Mouse (Mus musculus) heart, postnatal 25 days (tissue): ENCODE measurements around the gene Atat1. TPM values are rescaled to one million over a fixed set of nuclear protein-coding genes. Genes with fewer than 3 reads are reported as not detected.

Experiments used
- DNase-seq: peaks from one replicate; pipeline ENCODE4 v3.0.0; 2022; ENCODE audit warnings: low spot score
- intact Hi-C: fragments of 180-260 bp; cut with DNase I; formaldehyde crosslinking; loops from one replicate; pipeline ENCODE4 v1.15.1; 2025
- microRNA-seq: library from miRNA; unstranded; fragments of <30 nt; microRNA quantifications from one replicate; pipeline ENCODE4 v1.2.0, GENCODE M21; 2022
- total RNA-seq, 2 experiments: library from RNA; stranded (reverse); gene quantifications; 2 replicates each; pipeline ENCODE4 v1.2.3; 2021

Gene Atat1
- total RNA-seq, 2 experiments from 2014 or later: 7.7 TPM

DNA sequence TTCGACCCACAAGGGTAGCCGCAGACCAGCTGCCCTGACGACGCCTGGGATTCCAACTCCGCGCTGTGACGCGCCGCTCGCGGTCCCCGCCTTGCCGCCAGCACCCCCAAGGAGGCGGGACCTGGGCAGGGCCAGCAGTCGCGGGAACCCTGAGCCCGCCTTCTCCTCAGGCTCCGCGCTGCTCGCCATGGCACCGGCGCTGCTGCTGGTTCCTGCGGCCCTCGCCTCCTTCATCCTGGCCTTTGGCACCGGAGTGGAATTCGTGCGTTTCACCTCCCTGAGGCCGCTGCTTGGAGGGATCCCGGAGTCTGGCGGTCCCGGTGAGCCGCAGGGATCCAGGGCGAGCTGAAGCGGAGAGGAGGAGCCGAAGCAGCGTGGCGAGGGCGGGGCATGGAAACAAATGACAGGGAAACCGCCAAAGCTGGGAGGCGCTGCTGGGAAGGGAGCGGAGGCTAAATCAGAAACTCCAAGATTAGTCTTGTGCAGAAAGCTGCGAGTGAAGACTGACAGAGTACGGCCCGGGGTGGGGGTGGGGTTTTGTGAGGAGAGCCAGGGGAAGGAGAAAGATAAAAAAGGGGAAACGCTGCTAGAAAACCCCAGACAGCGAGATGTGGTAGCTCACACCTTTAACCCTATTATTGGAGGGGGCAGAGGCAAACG lies 48.5 kb downstream of the Atat1 start, which contains the start of gene Nrm:
Gene Nrm (plus strand): TSS at position 121 of the 660 bp plus-strand sequence.
- intact Hi-C loops: loop anchor here (2.0 kb wide), 1 partner anchor 19 kb away; no protein-coding TSS in a partner anchor
- peak; percentile 88 for DNase-seq

DNA sequence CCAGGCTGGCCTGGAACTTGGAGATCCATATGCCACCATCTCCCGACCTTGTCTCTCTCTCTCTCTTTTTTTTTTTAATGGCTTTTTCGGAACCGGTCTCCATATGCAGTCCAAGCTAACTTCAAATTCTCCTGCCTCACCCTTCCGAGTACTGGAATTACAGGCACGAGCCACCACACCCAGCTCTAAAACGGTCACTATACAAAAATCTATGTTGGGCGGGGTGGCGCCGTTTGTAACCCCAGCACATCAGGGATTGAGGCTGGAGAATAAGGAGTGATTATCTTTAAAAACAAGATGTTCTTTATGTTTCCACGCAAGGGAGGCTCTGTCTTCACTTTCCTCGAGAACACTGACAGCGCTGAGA lies 49.1 kb downstream of the Atat1 start:
- no peak for DNase-seq
- intact Hi-C loops: loop anchor here (2.0 kb wide), 1 partner anchor 18 kb away; no protein-coding TSS in a partner anchor

GRCm38 (mm10) chr17:35859835-35860234 lies 50.0 kb downstream of the Atat1 start:
- intact Hi-C loops: loop anchor here (2.0 kb wide), 1 partner anchor 17 kb away; no protein-coding TSS in a partner anchor

DNA sequence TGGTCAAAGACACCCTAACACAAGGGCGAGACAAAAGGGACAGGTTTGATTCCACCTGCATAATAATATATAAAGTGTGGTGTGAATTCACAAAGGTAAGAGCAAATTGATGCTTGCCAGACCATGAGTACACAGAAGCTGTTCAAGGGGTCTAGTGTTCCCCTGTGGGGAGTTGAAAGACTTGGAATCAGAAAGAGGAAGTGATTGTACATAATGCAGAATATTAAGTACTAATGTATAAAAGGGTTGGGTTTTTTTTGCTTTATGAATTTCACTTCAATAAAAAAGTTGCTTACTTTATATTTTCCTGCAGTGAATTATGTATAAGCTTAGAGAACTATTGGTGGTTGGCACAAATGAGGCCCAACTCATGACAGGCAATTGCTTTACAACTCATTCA lies 50.5 kb downstream of the Atat1 start:
- intact Hi-C loops: no loop called here
- no peak for DNase-seq

More at GRCm38 (mm10) chr17:35859835-35860234, 50.0 kb downstream of the Atat1 start:
- DNase-seq: no peak

DNA sequence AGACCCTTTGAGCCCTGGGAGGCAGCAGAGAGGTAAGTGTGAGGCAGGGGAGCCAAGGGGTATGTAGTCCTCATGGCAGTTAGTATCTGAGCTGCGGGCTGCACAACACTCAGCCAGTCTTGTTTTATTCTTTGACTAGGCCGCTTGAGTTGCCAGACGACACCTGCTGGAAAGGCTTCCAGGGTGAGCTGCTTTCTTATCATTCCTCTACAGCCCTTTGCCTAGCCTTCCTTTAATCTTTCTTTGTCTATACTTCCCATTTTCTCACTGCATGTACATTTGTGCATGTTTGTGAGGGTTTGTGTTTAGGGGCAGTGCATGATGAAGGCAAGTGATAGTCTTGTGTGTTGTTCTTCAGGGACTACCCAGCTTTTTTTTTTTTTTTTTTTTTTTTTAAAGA lies 58.9 kb downstream of the Atat1 start:
- intact Hi-C loops: no loop called here
- no peak for DNase-seq

DNA sequence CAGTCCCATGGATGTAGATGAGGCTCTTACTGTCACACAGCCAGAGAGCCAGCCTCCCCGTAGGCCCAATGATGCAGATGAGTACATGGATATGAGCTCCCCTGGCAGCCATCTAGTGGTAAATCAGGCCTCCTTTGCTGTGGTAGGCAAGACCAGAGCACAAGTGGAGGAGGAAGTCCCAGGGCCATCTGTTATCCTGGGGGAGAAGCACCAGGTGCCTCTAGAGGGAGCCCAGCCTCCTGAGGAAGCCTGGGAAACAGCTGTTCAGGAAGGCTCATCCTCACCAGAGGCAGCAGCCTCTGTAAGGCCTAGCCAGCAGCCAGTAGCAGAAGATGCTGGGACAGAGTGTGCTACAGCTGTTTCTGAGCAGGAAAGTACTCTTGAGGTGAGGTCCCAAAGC lies 61.8 kb downstream of the Atat1 start:
- no peak for DNase-seq
- intact Hi-C loops: no loop called here

Small RNAs within 50 kb of the gene (microRNA-seq; reads per million reads assigned to microRNA genes)
- gene Gm28033: 0.83 reads per million
- not detected for gene Mir1894

Other genes with a start within 250 kb of the Atat1 start
- 10 to 100 TPM; 32.3 TPM for gene Vars2, start 242.5 kb downstream of the Atat1 start, total RNA-seq
- gene Gtf2h4, start 236.3 kb downstream of the Atat1 start, total RNA-seq: 10 to 100 TPM; 17.5 to 18.3 TPM
- gene Ddr1, start 205.5 kb downstream of the Atat1 start, total RNA-seq: 10 to 100 TPM; 33.1 to 41.7 TPM
- gene Ier3, start 88.4 kb downstream of the Atat1 start, total RNA-seq: 10 to 100 TPM; 21.7 to 39.7 TPM
- 100 to 1,000 TPM; 125 to 141 TPM for gene Flot1, start 86.8 kb downstream of the Atat1 start, total RNA-seq
- gene Tubb5, start 71.8 kb downstream of the Atat1 start, total RNA-seq: 100 to 1,000 TPM; 102 to 103 TPM
- gene Mdc1, start 68.6 kb downstream of the Atat1 start, total RNA-seq: 10 to 100 TPM; 11.8 to 14.6 TPM
- 1 to 10 TPM; 2.3 to 2.8 TPM for gene Nrm, start 48.8 kb downstream of the Atat1 start, total RNA-seq
- 10 to 100 TPM; 11.9 to 16.6 TPM for gene Ppp1r18, start 44.5 kb downstream of the Atat1 start, total RNA-seq
- gene Dhx16, start 30.3 kb downstream of the Atat1 start, total RNA-seq: 10 to 100 TPM; 19.2 to 20.1 TPM
- 100 to 1,000 TPM; 112 to 116 TPM for gene 2310061I04Rik, start 12.6 kb downstream of the Atat1 start, total RNA-seq
- gene Mrps18b, start 6.3 kb upstream of the Atat1 start, total RNA-seq: 10 to 100 TPM; 51.7 to 55.3 TPM
- 10 to 100 TPM; 30.4 to 34.5 TPM for gene Ppp1r10, start 6.4 kb upstream of the Atat1 start, total RNA-seq
- gene Abcf1, start 59.7 kb upstream of the Atat1 start, total RNA-seq: 10 to 100 TPM; 64.2 to 66.6 TPM
- gene Gnl1, start 69.8 kb upstream of the Atat1 start, total RNA-seq: 10 to 100 TPM; 26.4 to 26.6 TPM
- 1 to 10 TPM; 3.8 to 4.4 TPM for gene Prr3, start 70.2 kb upstream of the Atat1 start, total RNA-seq
- 1 to 10 TPM; 7.4 to 7.5 TPM for gene H2-T24, start 110.5 kb upstream of the Atat1 start, total RNA-seq
- gene H2-T23, start 122.8 kb upstream of the Atat1 start, total RNA-seq: 10 to 100 TPM; 20.2 to 25.6 TPM
- gene H2-T22, start 132.7 kb upstream of the Atat1 start, total RNA-seq: 1 to 10 TPM; 7.4 to 7.8 TPM
- not detected for gene Gm6034, start 132.9 kb upstream of the Atat1 start, total RNA-seq
- 1 to 10 TPM; 2.6 to 2.9 TPM for gene Gm11127, start 148.3 kb upstream of the Atat1 start, total RNA-seq
- gene Gm19684, start 211.6 kb upstream of the Atat1 start, total RNA-seq: not detected
- gene Gm7030, start 219.3 kb upstream of the Atat1 start, total RNA-seq: not detected